Mouse (Mus musculus) cortical plate, adult 2 months (tissue): ENCODE data around the gene Efnb2.

Source experiments
- CTCF ChIP-seq: fragments of 200-500 bp; IDR thresholded peaks from 2 replicates; pipeline ENCODE4 v1.5.1; 2011; ENCODE audit warnings: mild to moderate bottlenecking, control low read depth, low read length; ENCODE audit not compliant: insufficient read depth; ENCODE audit errors: extremely low read depth
- POLR2A ChIP-seq: fragments of 200-500 bp; IDR thresholded peaks from 2 replicates; pipeline ENCODE4 v1.6.1; 2011; ENCODE audit warnings: mild to moderate bottlenecking, low read length, control low read depth; ENCODE audit not compliant: insufficient read depth; ENCODE audit errors: extremely low read depth

DNA sequence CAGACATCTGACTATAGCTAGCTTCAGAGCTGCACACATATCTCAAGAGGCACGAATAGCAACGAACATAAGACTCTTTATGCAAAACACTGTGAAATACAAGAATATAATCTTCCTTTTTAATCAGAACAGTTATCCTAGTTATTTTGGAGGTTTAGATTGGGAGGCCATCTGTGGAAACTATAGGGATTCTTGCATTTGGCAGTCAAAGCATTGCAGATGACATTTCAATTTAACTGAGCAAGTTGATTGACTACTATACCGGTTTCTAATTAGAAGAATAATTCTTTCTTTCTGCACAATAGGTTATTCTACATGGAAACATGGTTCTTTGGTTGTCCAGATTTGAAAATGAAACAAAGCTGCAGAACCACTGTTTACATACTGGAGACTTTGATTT lies 38.6 kb downstream of the Efnb2 start:
- TF ChIP-seq CTCF (no peak), POLR2A (no peak)
